Mouse (Mus musculus) mature B cell (primary cell): ENCODE results near the gene Cntf.
"Not testable (repeated sequence)": the region's sequence is repeated elsewhere in the genome, so short reads cannot be mapped to it uniquely, and the experiment has no call there.

Source experiments
- in situ Hi-C: fragments of 300-500 bp; cut with MboI; formaldehyde crosslinking; loops from 2 replicates; pipeline ENCODE4 v1.14.3; 2019

The Cntf gene

GRCm38 (mm10) chr19:12770888-12771287, 5.5 kb upstream of the Cntf start:
- in situ Hi-C loops = no loop called here

- in situ Hi-C loops = no loop called here
Observed at GRCm38 (mm10) chr19:12762212-12763130, 3.0 kb downstream of the Cntf start.

- in situ Hi-C loops = no loop called here
Observed at GRCm38 (mm10) chr19:12759656-12760055, 5.8 kb downstream of the Cntf start.

- in situ Hi-C loops = no loop called here
Observed at GRCm38 (mm10) chr19:12758936-12759478, 6.4 kb downstream of the Cntf start.

- in situ Hi-C loops = no loop called here
Observed at GRCm38 (mm10) chr19:12756286-12756685, 9.1 kb downstream of the Cntf start.

GRCm38 (mm10) chr19:12731950-12732349, 33.5 kb downstream of the Cntf start:
- in situ Hi-C loops = no loop called here

GRCm38 (mm10) chr19:12731036-12731435, 34.4 kb downstream of the Cntf start:
- in situ Hi-C loops = no loop called here

GRCm38 (mm10) chr19:12725851-12726250, 39.6 kb downstream of the Cntf start:
- in situ Hi-C loops = no loop called here

GRCm38 (mm10) chr19:12722308-12722707, 43.1 kb downstream of the Cntf start:
- in situ Hi-C loops = no loop called here

GRCm38 (mm10) chr19:12721596-12721995, 43.8 kb downstream of the Cntf start:
- in situ Hi-C loops = not testable (repeated sequence)

- in situ Hi-C loops = not testable (repeated sequence)
Observed at GRCm38 (mm10) chr19:12720919-12721318, 44.5 kb downstream of the Cntf start.

- in situ Hi-C loops = no loop called here
Observed at GRCm38 (mm10) chr19:12720463-12720862, 45.0 kb downstream of the Cntf start.

GRCm38 (mm10) chr19:12719189-12719588, 46.2 kb downstream of the Cntf start:
- in situ Hi-C loops = no loop called here
